Mouse (Mus musculus) small intestine, adult 2 months (tissue): ENCODE results near the gene Naa35.

Source experiments
- CTCF ChIP-seq: fragments of 200-500 bp; IDR thresholded peaks from 2 replicates; pipeline ENCODE4 v1.5.1; 2012; ENCODE audit warnings: low read depth, mild to moderate bottlenecking, control low read depth, inconsistent platforms, low read length, moderate library complexity, mixed read lengths; ENCODE audit not compliant: insufficient replicate concordance, insufficient read length; ENCODE audit errors: extremely low read depth
- POLR2A ChIP-seq: fragments of 200-500 bp; IDR thresholded peaks from 2 replicates; pipeline ENCODE4 v1.6.1; 2012; ENCODE audit warnings: low read depth, mild to moderate bottlenecking, control low read depth, inconsistent platforms, low read length, moderate library complexity

DNA sequence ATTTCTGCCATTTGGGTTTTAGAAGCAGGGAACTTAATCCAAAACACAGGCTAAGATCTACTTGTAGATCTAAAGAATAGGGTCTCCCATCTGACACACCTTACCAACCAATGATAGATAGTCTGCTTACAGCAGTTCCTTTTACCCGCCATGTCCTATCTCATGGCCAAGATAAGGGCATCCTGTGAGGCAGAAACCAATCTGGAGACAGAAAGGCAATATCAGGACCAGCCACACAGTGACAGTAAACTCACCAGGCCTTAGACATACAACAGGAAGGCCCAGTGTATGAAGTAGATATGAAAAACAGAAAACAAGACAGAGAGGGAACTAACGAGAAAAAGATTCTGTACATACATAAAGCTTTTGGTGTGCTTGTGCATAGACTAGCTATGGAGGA lies 57.8 kb downstream of the Naa35 start:
- TF ChIP-seq CTCF (no peak), POLR2A (no peak)
